Mouse (Mus musculus): Measurements from ENCODE around the gene Cped1. TPM values are rescaled to one million over a fixed set of nuclear protein-coding genes. Genes with fewer than 3 reads are reported as not detected.

Cped1 gene
- polyA plus RNA-seq, 1 experiment from 2014 or later = 26.6 TPM

GRCm38 (mm10) chr6:22003959-22004543 is 18.3 kb downstream of the Cped1 start:
- H3K4me2 ChIP-seq (ENCODE audit: low read depth, low read length) = 0 out of 2 replicates have a peak overlapping the region, but pooled peaks have one; percentile 7
- H3K4me3 ChIP-seq (replicated peaks; ENCODE audit: low read length) = no peak overlapping the region
- H3K9me3 ChIP-seq (replicated peaks; ENCODE audit: control insufficient read depth, low read length) = no peaks in the 10 kb centered on the region
- no peak overlapping the region for H3K9ac ChIP-seq (ENCODE audit: low read length)
- peaks cover 23% of the 10 kb centered on the region; the same call in 1 of the 2 replicates for H3K4me1 ChIP-seq (ENCODE audit: control insufficient read depth, insufficient read depth, low read length)
- no peaks in the 10 kb centered on the region for H3K36me3 ChIP-seq (ENCODE audit: control insufficient read depth, insufficient read depth, low read length)
- 72% methylated on average over 10 of the region's 10 CpGs for WGBS
- H3K27ac ChIP-seq (ENCODE audit: low read length) = peak overlapping the region; percentile 94
- no peak for ATAC-seq (ENCODE audit: insufficient read depth, low FRiP score)
- H3K27me3 ChIP-seq (ENCODE audit: control insufficient read depth, insufficient read depth, low read length) = no peaks in the 10 kb centered on the region

GRCm38 (mm10) chr6:22008346-22008745 is 22.6 kb downstream of the Cped1 start:
- H3K27ac ChIP-seq (ENCODE audit: low read length) = no peak overlapping the region

GRCm38 (mm10) chr6:22010258-22010657 is 24.5 kb downstream of the Cped1 start:
- H3K4me3 ChIP-seq (replicated peaks; ENCODE audit: low read length) = no peak overlapping the region
- H3K27ac ChIP-seq (ENCODE audit: low read length) = no peak overlapping the region
- no peaks in the 10 kb centered on the region for H3K36me3 ChIP-seq (ENCODE audit: control insufficient read depth, insufficient read depth, low read length)
- ATAC-seq (ENCODE audit: insufficient read depth, low FRiP score) = no peak
- no peaks in the 10 kb centered on the region for H3K9me3 ChIP-seq (replicated peaks; ENCODE audit: control insufficient read depth, low read length)
- 0 out of 2 replicates have a peak, but pooled peaks cover 2% of the 10 kb centered on the region for H3K4me1 ChIP-seq (ENCODE audit: control insufficient read depth, insufficient read depth, low read length)
- H3K4me2 ChIP-seq (ENCODE audit: low read depth, low read length) = no peak overlapping the region
- 85% methylated on average over 12 of the region's 12 CpGs for WGBS
- no peaks in the 10 kb centered on the region for H3K27me3 ChIP-seq (ENCODE audit: control insufficient read depth, insufficient read depth, low read length)
- no peak overlapping the region for H3K9ac ChIP-seq (ENCODE audit: low read length)

More at GRCm38 (mm10) chr6:22008346-22008745, 22.6 kb downstream of the Cped1 start:
- H3K27me3 ChIP-seq (ENCODE audit: control insufficient read depth, insufficient read depth, low read length) = no peaks in the 10 kb centered on the region
- WGBS = 93% methylated on average over 7 of the region's 7 CpGs
- no peak for ATAC-seq (ENCODE audit: insufficient read depth, low FRiP score)
- no peak overlapping the region for H3K4me2 ChIP-seq (ENCODE audit: low read depth, low read length)
- no peak overlapping the region for H3K4me3 ChIP-seq (replicated peaks; ENCODE audit: low read length)
- H3K4me1 ChIP-seq (ENCODE audit: control insufficient read depth, insufficient read depth, low read length) = peaks cover 6% of the 10 kb centered on the region; the same call in 1 of the 2 replicates
- no peaks in the 10 kb centered on the region for H3K36me3 ChIP-seq (ENCODE audit: control insufficient read depth, insufficient read depth, low read length)
- no peak overlapping the region for H3K9ac ChIP-seq (ENCODE audit: low read length)
- no peaks in the 10 kb centered on the region for H3K9me3 ChIP-seq (replicated peaks; ENCODE audit: control insufficient read depth, low read length)

DNA sequence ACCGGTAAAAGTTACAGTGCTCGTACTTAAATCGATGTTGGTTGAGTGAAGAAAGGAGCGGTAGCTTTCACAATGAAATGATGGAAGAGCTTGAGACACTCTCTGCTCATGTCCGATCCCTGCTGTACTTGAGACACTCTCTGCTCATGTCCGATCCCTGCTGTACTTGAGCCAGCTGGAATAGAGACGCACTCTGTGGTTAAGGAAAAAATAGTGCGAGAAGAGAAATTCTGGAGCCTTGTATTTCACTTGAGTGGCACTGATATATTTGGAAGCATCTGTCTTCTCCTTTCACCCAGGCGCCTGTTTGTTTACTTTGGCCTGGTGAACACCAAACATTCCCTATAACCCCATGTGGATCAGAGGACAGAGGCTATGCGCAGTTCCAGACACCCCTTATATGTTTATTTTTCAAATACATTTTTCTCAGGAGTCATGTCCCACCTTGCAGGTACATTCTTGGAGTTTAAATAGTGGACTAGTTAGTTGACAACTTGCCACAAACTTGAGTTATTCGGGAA is 25.1 kb downstream of the Cped1 start:
- Histone ChIP-seq H3K9ac (ENCODE audit: low read length) (no peak overlapping the region), H3K4me3 (replicated peaks; ENCODE audit: low read length) (no peak overlapping the region), H3K36me3 (ENCODE audit: control insufficient read depth, insufficient read depth, low read length) (no peaks in the 10 kb centered on the region), H3K9me3 (replicated peaks; ENCODE audit: control insufficient read depth, low read length) (no peaks in the 10 kb centered on the region), H3K4me1 (ENCODE audit: control insufficient read depth, insufficient read depth, low read length) (0 out of 2 replicates have a peak, but pooled peaks cover 2% of the 10 kb centered on the region), H3K27me3 (ENCODE audit: control insufficient read depth, insufficient read depth, low read length) (no peaks in the 10 kb centered on the region), H3K4me2 (ENCODE audit: low read depth, low read length) (no peak overlapping the region), H3K27ac (ENCODE audit: low read length) (no peak overlapping the region)
- 76% methylated on average over 11 of the region's 11 CpGs for WGBS
- no peak for ATAC-seq (ENCODE audit: insufficient read depth, low FRiP score)

DNA sequence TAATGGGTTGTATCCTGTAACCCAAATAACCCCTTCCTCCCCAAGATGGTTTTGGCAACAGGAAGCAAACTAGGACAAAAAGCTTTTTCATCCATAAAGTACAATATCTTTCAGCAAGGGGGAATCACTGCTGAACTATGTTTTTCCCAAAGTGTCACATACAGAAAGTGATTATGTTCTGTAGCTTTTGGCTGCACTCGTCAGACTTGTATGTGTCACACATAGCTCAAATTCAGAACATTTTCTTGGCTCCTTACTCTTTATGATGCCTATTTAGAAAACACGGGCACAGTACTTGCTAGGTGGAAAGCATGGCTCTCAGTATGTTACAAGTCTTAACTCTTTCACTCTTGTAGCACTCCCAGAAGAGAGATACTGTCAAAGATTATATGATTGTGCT is 25.8 kb downstream of the Cped1 start:
- H3K4me2 ChIP-seq (ENCODE audit: low read depth, low read length) = no peak overlapping the region
- no peak overlapping the region for H3K27ac ChIP-seq (ENCODE audit: low read length)
- ATAC-seq (ENCODE audit: insufficient read depth, low FRiP score) = no peak
- WGBS = 57% methylated on average over 2 of the region's 2 CpGs
- no peak overlapping the region for H3K9ac ChIP-seq (ENCODE audit: low read length)
- no peaks in the 10 kb centered on the region for H3K27me3 ChIP-seq (ENCODE audit: control insufficient read depth, insufficient read depth, low read length)
- H3K36me3 ChIP-seq (ENCODE audit: control insufficient read depth, insufficient read depth, low read length) = no peaks in the 10 kb centered on the region
- H3K4me3 ChIP-seq (replicated peaks; ENCODE audit: low read length) = no peak overlapping the region
- H3K9me3 ChIP-seq (replicated peaks; ENCODE audit: control insufficient read depth, low read length) = no peaks in the 10 kb centered on the region
- H3K4me1 ChIP-seq (ENCODE audit: control insufficient read depth, insufficient read depth, low read length) = 0 out of 2 replicates have a peak, but pooled peaks cover 2% of the 10 kb centered on the region

DNA sequence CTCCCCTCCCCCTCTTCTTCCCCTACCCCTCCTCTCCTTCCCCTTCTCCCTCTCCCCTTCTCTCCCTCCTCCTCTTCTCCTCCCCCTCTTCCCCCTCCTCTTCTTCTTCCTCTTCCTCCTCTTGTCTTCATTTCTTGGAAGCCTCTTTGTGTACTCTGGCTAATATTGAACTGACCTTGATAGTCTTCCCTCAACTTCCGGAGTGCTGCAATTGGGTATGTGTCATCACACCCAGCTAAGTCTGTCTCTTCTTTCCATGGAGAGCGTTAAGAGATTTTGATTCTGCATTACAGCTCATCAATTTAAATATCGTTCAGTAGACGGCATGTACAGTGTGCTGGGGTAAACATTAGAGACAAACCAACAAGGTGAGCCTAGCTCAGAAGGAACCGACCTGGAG is 26.4 kb downstream of the Cped1 start:
- H3K4me2 ChIP-seq (ENCODE audit: low read depth, low read length) = no peak overlapping the region
- H3K4me3 ChIP-seq (replicated peaks; ENCODE audit: low read length) = no peak overlapping the region
- H3K27ac ChIP-seq (ENCODE audit: low read length) = no peak overlapping the region
- WGBS = 68% methylated on average over 5 of the region's 5 CpGs
- H3K9ac ChIP-seq (ENCODE audit: low read length) = no peak overlapping the region
- no peaks in the 10 kb centered on the region for H3K36me3 ChIP-seq (ENCODE audit: control insufficient read depth, insufficient read depth, low read length)
- H3K4me1 ChIP-seq (ENCODE audit: control insufficient read depth, insufficient read depth, low read length) = 0 out of 2 replicates have a peak, but pooled peaks cover 2% of the 10 kb centered on the region
- H3K27me3 ChIP-seq (ENCODE audit: control insufficient read depth, insufficient read depth, low read length) = no peaks in the 10 kb centered on the region
- no peaks in the 10 kb centered on the region for H3K9me3 ChIP-seq (replicated peaks; ENCODE audit: control insufficient read depth, low read length)
- ATAC-seq (ENCODE audit: insufficient read depth, low FRiP score) = no peak

- 67% methylated on average over 5 of the region's 5 CpGs for WGBS
- H3K4me2 ChIP-seq (ENCODE audit: low read depth, low read length) = no peak overlapping the region
- ATAC-seq (ENCODE audit: insufficient read depth, low FRiP score) = no peak
- no peaks in the 10 kb centered on the region for H3K36me3 ChIP-seq (ENCODE audit: control insufficient read depth, insufficient read depth, low read length)
- no peak overlapping the region for H3K9ac ChIP-seq (ENCODE audit: low read length)
- H3K27me3 ChIP-seq (ENCODE audit: control insufficient read depth, insufficient read depth, low read length) = no peaks in the 10 kb centered on the region
- H3K27ac ChIP-seq (ENCODE audit: low read length) = no peak overlapping the region
- H3K9me3 ChIP-seq (replicated peaks; ENCODE audit: control insufficient read depth, low read length) = no peaks in the 10 kb centered on the region
- H3K4me3 ChIP-seq (replicated peaks; ENCODE audit: low read length) = no peak overlapping the region
- 0 out of 2 replicates have a peak, but pooled peaks cover 2% of the 10 kb centered on the region for H3K4me1 ChIP-seq (ENCODE audit: control insufficient read depth, insufficient read depth, low read length)
Measured at GRCm38 (mm10) chr6:22012501-22012900, 26.8 kb downstream of the Cped1 start.

DNA sequence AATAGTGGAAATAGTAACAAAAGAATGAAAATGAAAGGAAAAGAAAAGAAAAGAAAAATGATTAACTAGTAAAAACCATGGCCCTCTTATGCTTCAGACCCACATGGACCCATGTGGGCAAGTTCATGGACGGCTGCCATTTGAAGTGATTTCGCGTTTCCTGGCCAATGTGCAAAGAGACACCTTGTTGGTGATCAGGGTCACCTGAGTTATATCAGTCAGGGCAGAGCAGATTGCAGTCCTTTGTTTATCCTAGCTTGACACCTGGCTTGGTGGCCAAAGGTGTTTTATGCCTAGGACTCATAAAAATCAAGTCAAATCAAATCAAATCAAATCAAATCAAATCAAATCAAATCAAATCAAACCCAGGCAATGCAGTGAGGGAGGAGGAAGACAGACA is 27.7 kb downstream of the Cped1 start:
- 95% methylated on average over 3 of the region's 3 CpGs for WGBS
- Histone ChIP-seq H3K27me3 (ENCODE audit: control insufficient read depth, insufficient read depth, low read length) (no peaks in the 10 kb centered on the region), H3K9me3 (replicated peaks; ENCODE audit: control insufficient read depth, low read length) (no peaks in the 10 kb centered on the region), H3K4me2 (ENCODE audit: low read depth, low read length) (no peak overlapping the region), H3K4me1 (ENCODE audit: control insufficient read depth, insufficient read depth, low read length) (no peaks in the 10 kb centered on the region), H3K9ac (ENCODE audit: low read length) (no peak overlapping the region), H3K36me3 (ENCODE audit: control insufficient read depth, insufficient read depth, low read length) (no peaks in the 10 kb centered on the region), H3K27ac (ENCODE audit: low read length) (no peak overlapping the region), H3K4me3 (replicated peaks; ENCODE audit: low read length) (no peak overlapping the region)
- no peak for ATAC-seq (ENCODE audit: insufficient read depth, low FRiP score)

DNA sequence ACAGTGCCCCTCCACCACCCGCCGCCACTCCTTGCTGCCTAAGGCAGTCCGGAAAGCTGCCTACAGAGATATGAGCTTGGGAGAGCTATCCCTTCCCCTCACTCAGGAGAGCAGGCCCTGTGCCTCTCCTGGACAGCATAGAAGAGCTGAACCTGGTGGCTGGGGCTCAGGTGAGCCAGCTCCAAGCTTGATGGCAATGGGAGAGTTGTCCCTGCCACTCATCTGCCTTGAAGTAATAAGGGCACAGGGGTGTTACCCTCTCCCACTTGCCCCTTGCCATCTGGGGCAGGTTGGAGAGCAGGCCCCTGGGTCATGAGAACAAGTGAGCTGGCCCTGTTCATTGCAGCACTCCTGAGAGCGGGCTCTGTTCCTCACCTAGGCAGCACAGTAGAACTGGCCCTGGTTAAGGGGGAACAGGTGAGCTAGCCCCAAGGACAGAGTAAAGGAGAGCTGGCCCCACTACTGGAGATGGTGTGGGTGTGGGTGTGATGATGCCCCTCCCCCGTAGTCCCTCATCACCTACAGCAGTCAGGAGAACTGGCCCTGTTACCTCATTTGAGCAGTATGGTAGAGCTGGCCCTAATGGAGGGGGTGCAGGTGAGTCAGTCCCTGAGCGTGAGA is 28.7 kb downstream of the Cped1 start:
- no peak overlapping the region for H3K9ac ChIP-seq (ENCODE audit: low read length)
- ATAC-seq (ENCODE audit: insufficient read depth, low FRiP score) = 0 out of 2 replicates have a peak, but pooled peaks have one; percentile 7
- 92% methylated on average over 6 of the region's 6 CpGs for WGBS

More for the DNA sequence above, 28.7 kb downstream of the Cped1 start:
- H3K4me3 ChIP-seq (replicated peaks; ENCODE audit: low read length) = no peak overlapping the region
- H3K9me3 ChIP-seq (replicated peaks; ENCODE audit: control insufficient read depth, low read length) = no peaks in the 10 kb centered on the region
- no peak overlapping the region for H3K4me2 ChIP-seq (ENCODE audit: low read depth, low read length)
- peaks cover 6% of the 10 kb centered on the region; the same call in 1 of the 2 replicates for H3K4me1 ChIP-seq (ENCODE audit: control insufficient read depth, insufficient read depth, low read length)
- H3K27ac ChIP-seq (ENCODE audit: low read length) = no peak overlapping the region
- H3K36me3 ChIP-seq (ENCODE audit: control insufficient read depth, insufficient read depth, low read length) = no peaks in the 10 kb centered on the region
- no peaks in the 10 kb centered on the region for H3K27me3 ChIP-seq (ENCODE audit: control insufficient read depth, insufficient read depth, low read length)

All from stomach, embryonic 16.5 days (tissue).